Mouse (Mus musculus) heart, embryonic 16.5 days (tissue): ENCODE measurements at regions not wholly inside any gene's neighbourhood (a gene's known extent, or its start where the extent isn't known, plus 50 kb on each side); places are given as distances from the start of the nearest gene placed in this dataset.
"Not testable (repeated sequence)": the region's sequence is repeated elsewhere in the genome, so short reads cannot be mapped to it uniquely, and the experiment has no call there.

ENCODE experiments used
- ATAC-seq: fragments of 200-750 bp; cut with Nextera tagmentation; replicated peaks from 2 replicates; pipeline ENCODE4 v1.8.0; 2017; ENCODE audit warnings: moderate number of reproducible peaks; ENCODE audit not compliant: insufficient read depth, low FRiP score; ENCODE audit errors: extremely low read depth
- H3K27ac ChIP-seq: fragments of 300-500 bp; sonication (generic); 2 replicates; pipeline ENCODE4 v1.5.1; 2014; ENCODE audit warnings: mild to moderate bottlenecking, low read length, control low read depth, moderate library complexity
- H3K27me3 ChIP-seq: fragments of 300-500 bp; sonication (generic); 2 replicates; pipeline ENCODE4 v1.6.1; 2014; ENCODE audit warnings: low read length, mixed read lengths; ENCODE audit not compliant: control insufficient read depth, insufficient read depth
- H3K36me3 ChIP-seq: fragments of 300-500 bp; sonication (generic); 2 replicates; pipeline ENCODE4 v1.6.1; 2014; ENCODE audit not compliant: control insufficient read depth, insufficient read depth
- H3K4me1 ChIP-seq: fragments of 300-500 bp; sonication (generic); 2 replicates; pipeline ENCODE4 v1.6.1; 2014; ENCODE audit warnings: low read length, mixed read lengths; ENCODE audit not compliant: control insufficient read depth, insufficient read depth
- H3K4me2 ChIP-seq: fragments of 300-500 bp; sonication (generic); 2 replicates; pipeline ENCODE4 v1.6.1; 2014; ENCODE audit warnings: low read depth, mild to moderate bottlenecking, control low read depth, low read length
- H3K4me3 ChIP-seq: fragments of 300-500 bp; sonication (generic); 2 replicates; pipeline ENCODE4 v1.5.1; 2014; ENCODE audit warnings: mild to moderate bottlenecking, control low read depth, low read length
- H3K9ac ChIP-seq: fragments of 300-500 bp; sonication (generic); 2 replicates; pipeline ENCODE4 v1.6.1; 2014; ENCODE audit warnings: low read length, control low read depth
- H3K9me3 ChIP-seq: fragments of 300-500 bp; sonication (generic); replicated peaks from 2 replicates; pipeline ENCODE4 v1.6.1; 2016; ENCODE audit warnings: low read length; ENCODE audit not compliant: control insufficient read depth
- WGBS: fragments of 180-500 bp; shearing (Covaris S2); extraction: QIAGEN DNeasy Blood & Tissue Kit; methylation state at CpG from one replicate; pipeline ENCODE4 v1.1.7; 2014; 5-methylcytosine and 5-hydroxymethylcytosine counted together

GRCm38 (mm10) chr13:107781221-107781620 is 263.0 kb upstream of the Smim15 start:
- Histone ChIP-seq H3K4me1 (no peaks in the 10 kb centered on the region), H3K9ac (no peak overlapping the region), H3K4me3 (no peak overlapping the region), H3K9me3 (no peaks in the 10 kb centered on the region), H3K36me3 (no peaks in the 10 kb centered on the region), H3K27me3 (no peaks in the 10 kb centered on the region), H3K27ac (no peak overlapping the region), H3K4me2 (no peak overlapping the region)
- no peak for ATAC-seq
- 100% methylated on average over 2 of the region's 2 CpGs for WGBS

GRCm38 (mm10) chr13:107779591-107779990 is 264.7 kb upstream of the Smim15 start:
- 83% methylated on average over 4 of the region's 4 CpGs for WGBS
- Histone ChIP-seq H3K36me3 (no peaks in the 10 kb centered on the region), H3K4me1 (no peaks in the 10 kb centered on the region), H3K9ac (no peak overlapping the region), H3K4me3 (no peak overlapping the region), H3K27me3 (no peaks in the 10 kb centered on the region), H3K4me2 (no peak overlapping the region), H3K9me3 (no peaks in the 10 kb centered on the region), H3K27ac (no peak overlapping the region)
- ATAC-seq: no peak

GRCm38 (mm10) chr13:107774499-107774898 is 269.7 kb upstream of the Smim15 start:
- not testable (repeated sequence) for H3K4me3 ChIP-seq, H3K27ac ChIP-seq, H3K4me2 ChIP-seq, H3K4me1 ChIP-seq, H3K27me3 ChIP-seq, H3K9me3 ChIP-seq, H3K36me3 ChIP-seq, ATAC-seq, H3K9ac ChIP-seq
- WGBS: 96% methylated on average over 19 of the region's 19 CpGs

GRCm38 (mm10) chr13:107767262-107767624 is 277.0 kb upstream of the Smim15 start:
- H3K27me3 ChIP-seq: no peaks in the 10 kb centered on the region
- H3K9me3 ChIP-seq: no peaks in the 10 kb centered on the region
- no peak overlapping the region for H3K4me3 ChIP-seq
- no peak overlapping the region for H3K4me2 ChIP-seq
- H3K9ac ChIP-seq: no peak overlapping the region
- no peak for ATAC-seq
- 78% methylated on average over 2 of the region's 2 CpGs for WGBS
- no peaks in the 10 kb centered on the region for H3K4me1 ChIP-seq
- H3K36me3 ChIP-seq: no peaks in the 10 kb centered on the region
- no peak overlapping the region for H3K27ac ChIP-seq

GRCm38 (mm10) chr13:107766397-107767261 is 277.6 kb upstream of the Smim15 start:
- H3K4me2 ChIP-seq: no peak overlapping the region
- no peaks in the 10 kb centered on the region for H3K27me3 ChIP-seq
- H3K9ac ChIP-seq: no peak overlapping the region
- H3K4me3 ChIP-seq: no peak overlapping the region
- H3K27ac ChIP-seq: no peak overlapping the region
- H3K9me3 ChIP-seq: no peaks in the 10 kb centered on the region
- H3K36me3 ChIP-seq: no peaks in the 10 kb centered on the region
- WGBS: 72% methylated on average over 13 of the region's 13 CpGs
- ATAC-seq: no peak
- no peaks in the 10 kb centered on the region for H3K4me1 ChIP-seq

- ATAC-seq: no peak
- Histone ChIP-seq H3K27ac (no peak overlapping the region), H3K4me1 (no peaks in the 10 kb centered on the region), H3K9ac (no peak overlapping the region), H3K36me3 (no peaks in the 10 kb centered on the region), H3K4me3 (no peak overlapping the region), H3K9me3 (no peaks in the 10 kb centered on the region), H3K27me3 (no peaks in the 10 kb centered on the region), H3K4me2 (no peak overlapping the region)
- 70% methylated on average over 5 of the region's 5 CpGs for WGBS
Measured at GRCm38 (mm10) chr13:107763911-107764310, 280.3 kb upstream of the Smim15 start.

GRCm38 (mm10) chr13:107760511-107760910 is 283.7 kb upstream of the Smim15 start:
- no peaks in the 10 kb centered on the region for H3K27me3 ChIP-seq
- no peaks in the 10 kb centered on the region for H3K9me3 ChIP-seq
- H3K4me2 ChIP-seq: no peak overlapping the region
- no peaks in the 10 kb centered on the region for H3K4me1 ChIP-seq
- no peak overlapping the region for H3K4me3 ChIP-seq
- H3K27ac ChIP-seq: no peak overlapping the region
- H3K9ac ChIP-seq: no peak overlapping the region
- 87% methylated on average over 8 of the region's 8 CpGs for WGBS
- no peaks in the 10 kb centered on the region for H3K36me3 ChIP-seq
- ATAC-seq: no peak

- H3K36me3 ChIP-seq: no peaks in the 10 kb centered on the region
- 92% methylated on average over 13 of the region's 13 CpGs for WGBS
- ATAC-seq: no peak
- no peaks in the 10 kb centered on the region for H3K4me1 ChIP-seq
- H3K27ac ChIP-seq: no peak overlapping the region
- H3K4me3 ChIP-seq: no peak overlapping the region
- H3K27me3 ChIP-seq: no peaks in the 10 kb centered on the region
- H3K9ac ChIP-seq: no peak overlapping the region
- H3K4me2 ChIP-seq: no peak overlapping the region
- no peaks in the 10 kb centered on the region for H3K9me3 ChIP-seq
Measured at GRCm38 (mm10) chr13:107758327-107759095, 285.7 kb upstream of the Smim15 start.

GRCm38 (mm10) chr13:107752745-107753144 is 291.5 kb upstream of the Smim15 start:
- Histone ChIP-seq H3K4me2 (no peak overlapping the region), H3K27ac (no peak overlapping the region), H3K4me1 (no peaks in the 10 kb centered on the region), H3K4me3 (no peak overlapping the region), H3K9ac (no peak overlapping the region), H3K36me3 (no peaks in the 10 kb centered on the region), H3K9me3 (no peaks in the 10 kb centered on the region), H3K27me3 (no peaks in the 10 kb centered on the region)
- WGBS: 48% methylated on average over 3 of the region's 3 CpGs
- ATAC-seq: no peak
